Comparison of ENCODE assay signal across 19 mouse cellular contexts in genomic region chr6:91665267-91665666, GRCm38 (mm10).
"Had no signal": no experiment of that assay in that cellular context is flagged by ENCODE, and none has a peak within 500 bp of the region (broad histone marks: within the 10 kb centered on the region; RNA-seq: fewer than 3 reads in every experiment).

No protein-coding gene starts in this region.

- DNase-seq: liver; lung, adult 2 months; lung, postnatal 10 days; lung, postnatal 36 days; midbrain, embryonic 14.5 days; right cerebral cortex, postnatal 14 days; spleen, adult 18-20 months; thymus, adult 2 months; thymus, postnatal 25 days; thymus, postnatal 4 days had no signal

- H3K36me3 ChIP-seq: lung, embryonic 15.5 days; neural tube, embryonic 12.5 days had no signal

- H3K4me1 ChIP-seq: lung, embryonic 15.5 days had no signal

- H3K4me2 ChIP-seq: liver, embryonic 11.5 days; lung, embryonic 15.5 days; midbrain, embryonic 11.5 days; neural tube, embryonic 12.5 days had no signal

- H3K27me3 ChIP-seq: lung, embryonic 15.5 days; neural tube, embryonic 12.5 days had no signal

- H3K4me3 ChIP-seq: lung, embryonic 15.5 days; megakaryocyte, embryonic 14.5 days; myocyte; neural tube, embryonic 12.5 days had no signal

- H3K9ac ChIP-seq: liver, embryonic 14.5 days; lung, embryonic 15.5 days; neural tube, embryonic 12.5 days had no signal

- H3K9me3 ChIP-seq: lung, embryonic 15.5 days; neural tube, embryonic 12.5 days had no signal

- H3K27ac ChIP-seq: liver, embryonic 14.5 days; lung, embryonic 15.5 days; macrophage; neural tube, embryonic 12.5 days had no signal

- ATAC-seq: midbrain, embryonic 16.5 days had no signal
